Mouse (Mus musculus): ENCODE results near the gene Rd3.

Rd3 gene

DNA sequence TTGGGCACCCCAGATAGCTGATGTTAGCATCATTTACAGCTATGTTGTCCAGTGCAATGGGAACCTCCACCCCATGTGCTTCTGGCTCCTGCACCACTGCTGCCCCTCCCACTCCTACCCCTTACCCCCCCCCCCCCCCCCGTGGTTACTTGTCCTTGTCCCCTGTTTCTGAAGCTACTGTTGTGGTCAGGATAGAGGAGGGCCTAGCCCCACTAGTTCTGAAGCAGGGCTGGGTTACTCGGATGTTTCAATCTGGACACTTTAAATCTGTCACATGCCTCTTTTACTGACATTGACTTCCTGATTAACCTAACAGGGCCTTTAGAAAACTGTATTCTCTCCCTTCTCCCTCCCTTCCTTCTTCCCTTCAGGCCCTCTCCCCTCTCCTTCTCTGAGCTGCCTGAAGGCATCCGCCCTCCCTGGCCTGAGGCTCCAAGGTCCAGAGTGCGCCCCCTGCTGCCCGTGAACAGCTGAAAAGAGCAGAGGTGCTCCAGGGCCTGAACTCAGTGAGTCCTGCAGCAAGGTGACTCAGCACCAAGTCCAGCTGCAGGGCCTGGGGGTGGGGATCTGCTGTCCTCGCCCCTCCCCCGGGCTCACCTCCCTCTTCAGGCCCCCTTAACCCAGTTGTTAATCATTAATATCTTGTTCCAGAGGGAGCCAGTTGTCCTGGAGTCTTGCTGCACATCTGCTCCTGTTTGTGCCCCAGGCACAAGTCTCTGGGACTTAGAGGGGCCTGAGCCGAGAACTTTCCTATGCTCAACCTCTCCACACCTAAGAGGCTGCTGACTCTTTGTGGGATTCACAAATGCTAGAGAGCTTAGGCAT lies 13.0 kb upstream of the Rd3 start:
- peak; percentile 90 for DNase-seq (ENCODE audit: low spot score)

DNA sequence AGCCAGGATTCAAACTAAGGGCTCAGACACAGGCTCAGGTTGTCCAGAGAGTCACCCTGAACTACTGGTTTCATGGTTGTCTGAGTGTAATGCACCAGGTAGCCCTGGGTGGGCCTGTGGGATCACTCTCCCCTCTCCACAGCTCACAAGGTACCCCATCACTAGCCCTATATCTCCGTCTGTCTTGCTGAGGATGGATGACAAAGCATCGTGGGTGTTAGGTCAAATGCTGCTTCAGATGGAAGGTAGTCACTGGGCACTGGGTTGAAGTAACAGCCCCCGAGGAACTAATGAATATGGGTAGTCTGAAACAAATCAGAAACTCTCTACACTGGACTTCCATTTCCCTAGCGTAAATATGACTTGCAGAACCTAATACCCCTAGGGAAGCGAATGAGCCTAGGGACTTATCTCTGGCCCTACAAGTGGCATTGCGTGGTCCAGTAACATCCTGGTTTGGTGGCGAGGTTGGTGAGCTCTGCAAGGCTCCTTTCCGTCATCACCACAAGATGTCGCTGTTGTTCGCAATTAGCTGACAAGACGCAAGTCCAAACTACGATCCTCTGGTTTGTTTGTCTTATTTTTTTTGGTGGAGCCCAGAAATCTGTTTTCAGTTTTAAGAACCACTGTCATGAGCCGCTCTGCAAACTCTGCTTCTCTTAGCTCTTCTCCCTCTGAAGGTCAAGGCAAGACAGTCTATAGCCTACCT lies 12.2 kb upstream of the Rd3 start:
- DNase-seq (ENCODE audit: low spot score), result peak; percentile 91

DNA sequence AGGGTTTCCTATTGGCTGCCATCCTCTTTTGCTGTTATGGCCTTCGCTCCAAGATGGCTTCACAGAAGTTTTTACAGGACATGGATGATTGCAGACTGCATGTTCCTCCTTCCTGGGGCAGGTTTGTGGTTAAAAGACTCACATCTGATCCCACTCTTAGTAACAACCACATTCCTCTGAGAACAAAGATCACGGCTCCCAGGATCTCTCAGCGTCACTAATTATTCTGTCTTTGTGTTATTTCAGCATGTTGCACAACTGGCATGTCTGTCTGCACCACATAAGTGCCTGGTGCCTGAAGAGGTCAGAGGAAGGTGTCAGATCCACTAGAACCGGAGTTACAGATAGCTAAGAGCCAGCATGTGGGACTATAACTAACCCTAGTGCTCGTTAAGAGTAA lies 7.2 kb upstream of the Rd3 start:
- DNase-seq (ENCODE audit: low spot score), result no peak

DNA sequence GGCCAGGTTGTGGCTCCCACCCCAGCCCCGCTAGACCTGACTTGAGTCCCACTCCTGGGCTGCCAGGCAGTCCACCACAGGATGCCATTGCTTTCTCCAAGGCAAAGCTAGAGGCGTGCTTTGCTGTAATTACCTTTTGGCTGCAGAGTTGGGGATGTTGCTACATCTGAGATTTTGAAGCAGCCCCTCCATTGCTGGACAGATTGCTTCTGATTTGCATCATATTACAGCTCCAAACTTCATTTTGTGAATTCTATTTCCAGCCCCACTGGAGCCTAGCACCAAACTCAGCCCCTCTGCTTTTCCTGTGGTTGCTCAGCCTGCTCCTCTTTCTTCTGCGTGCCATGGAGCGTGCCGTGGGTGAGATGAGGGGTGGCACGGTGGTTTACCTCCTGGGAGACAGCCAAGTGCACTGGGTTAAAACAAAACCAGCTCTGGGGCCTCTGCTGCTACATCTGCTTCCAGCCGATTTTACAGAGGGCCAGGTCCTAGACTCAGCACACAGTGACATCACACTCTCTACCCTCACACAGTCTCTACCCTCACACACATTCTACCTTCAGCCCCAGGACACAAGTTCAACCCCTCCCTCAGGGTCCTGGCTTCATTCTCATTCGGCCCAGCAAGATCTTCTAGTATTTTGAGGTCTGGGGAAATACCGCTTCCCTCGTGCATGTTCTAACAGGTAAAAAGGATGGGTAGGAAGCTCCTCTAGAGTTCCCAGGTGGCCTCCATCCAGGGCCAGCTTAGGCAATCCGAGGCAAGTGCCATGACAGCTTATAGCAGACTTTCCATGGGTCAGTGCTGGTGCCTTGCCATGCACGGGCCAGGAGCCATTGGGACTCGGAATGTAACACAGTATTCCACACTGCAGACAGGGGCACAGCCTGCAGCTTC lies 2.4 kb upstream of the Rd3 start:
- DNase-seq (ENCODE audit: low spot score), result no peak

DNA sequence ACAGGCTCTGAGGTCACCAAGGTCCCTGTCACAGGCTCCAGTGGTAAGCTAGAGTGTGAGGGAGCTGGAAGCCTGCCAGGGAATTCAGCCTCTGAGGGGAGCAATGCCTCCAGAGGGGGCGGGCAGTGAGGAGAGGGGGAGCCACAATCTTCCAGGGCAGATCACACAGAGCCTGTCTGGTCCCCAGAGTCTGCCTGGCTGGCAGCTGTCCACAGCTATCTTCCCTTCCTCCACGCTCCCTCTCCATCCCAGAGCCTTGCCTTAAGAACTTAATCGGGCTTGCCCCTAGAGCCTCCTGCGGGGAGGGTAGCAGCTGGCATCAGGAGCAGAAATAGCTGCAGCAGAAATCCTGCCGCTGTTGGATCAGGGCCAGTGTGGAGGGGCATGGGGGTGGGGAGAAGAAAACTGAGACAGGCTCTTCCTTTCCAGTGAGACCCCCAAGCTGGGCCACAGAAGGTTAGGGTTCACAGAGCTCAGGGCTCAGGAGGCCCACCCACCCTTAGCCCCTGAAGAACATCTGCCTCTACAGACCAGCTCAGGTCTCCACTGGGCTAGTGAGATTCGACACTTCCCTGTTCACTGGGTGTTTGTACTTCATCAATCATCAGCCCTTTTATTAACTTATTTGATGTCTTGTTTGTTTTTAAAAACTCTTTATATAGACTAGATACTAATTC lies 4.4 kb downstream of the Rd3 start:
- DNase-seq (ENCODE audit: low spot score), result peak; percentile 87

DNA sequence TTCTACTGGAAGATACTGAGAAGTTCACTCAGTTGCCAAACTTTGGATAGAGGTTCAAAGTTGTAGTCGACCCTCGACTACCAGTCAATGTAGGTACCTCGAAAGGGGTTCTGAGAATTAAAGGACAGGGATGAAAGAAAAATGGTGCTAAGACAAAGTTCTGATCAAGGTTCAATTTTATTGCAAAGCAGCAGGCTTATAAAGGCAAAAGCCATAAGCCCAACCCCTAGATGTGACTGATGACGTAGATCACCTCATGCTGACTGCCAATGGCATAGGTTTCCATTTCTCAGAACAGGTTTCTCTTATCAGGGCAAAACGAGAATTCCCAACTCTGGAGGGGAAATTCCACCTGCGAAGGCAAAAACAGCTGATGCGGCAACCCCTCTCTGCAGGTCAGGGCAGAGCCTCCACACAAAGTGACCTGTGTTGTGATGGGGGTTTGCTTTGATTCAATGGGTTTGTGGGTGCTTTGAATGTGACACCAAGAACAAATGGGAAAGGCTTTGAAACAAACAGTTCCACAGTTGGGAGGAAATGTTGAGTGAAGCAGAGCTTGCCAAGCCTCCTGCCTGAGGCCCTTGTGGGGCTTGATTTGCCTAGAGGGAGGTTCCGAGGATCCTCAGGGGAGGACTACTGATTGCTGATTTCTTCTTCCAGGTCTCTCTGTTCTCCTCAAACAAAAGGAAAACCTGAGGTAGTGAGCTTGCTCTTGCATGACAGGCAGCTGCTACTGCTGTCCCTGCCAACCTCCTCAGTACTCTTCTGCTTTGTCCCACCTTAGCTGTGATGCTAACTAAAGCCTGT lies 9.7 kb downstream of the Rd3 start:
- DNase-seq (ENCODE audit: low spot score), result no peak

DNA sequence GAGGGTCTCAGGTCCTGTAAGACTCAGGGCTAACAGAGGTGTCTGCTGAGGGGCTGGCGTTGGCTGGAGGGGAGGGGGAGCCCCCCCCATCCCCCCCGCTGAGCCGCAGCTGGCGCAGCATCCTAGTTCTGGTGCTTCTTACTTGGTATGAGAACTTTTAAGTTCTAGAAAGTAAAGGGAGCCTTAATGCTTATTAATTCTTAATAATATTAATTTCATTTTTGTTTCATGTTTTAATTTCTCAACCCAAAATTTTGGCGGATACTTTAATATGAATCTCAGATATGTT lies 10.3 kb downstream of the Rd3 start:
- no peak for DNase-seq (ENCODE audit: low spot score)

DNA sequence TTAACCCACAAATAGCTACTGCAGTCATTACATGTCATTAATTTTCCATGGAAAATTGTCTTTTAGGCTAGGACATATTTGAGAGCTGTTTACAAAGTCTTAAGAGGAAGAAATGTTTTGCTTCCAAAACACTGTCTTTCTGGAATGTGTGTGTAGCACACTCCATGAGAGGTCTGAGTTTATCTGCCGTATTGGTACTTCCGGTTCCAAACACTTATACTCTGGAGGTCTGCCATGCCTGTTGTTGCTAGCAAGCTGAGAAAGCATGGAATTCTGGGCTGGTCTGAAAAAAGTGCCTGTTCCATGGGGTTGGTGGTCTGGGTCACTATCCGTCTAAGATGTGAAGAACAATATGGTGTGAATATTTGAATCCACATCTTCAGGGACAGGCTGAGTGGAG lies 11.5 kb downstream of the Rd3 start:
- DNase-seq (ENCODE audit: low spot score), result no peak

DNA sequence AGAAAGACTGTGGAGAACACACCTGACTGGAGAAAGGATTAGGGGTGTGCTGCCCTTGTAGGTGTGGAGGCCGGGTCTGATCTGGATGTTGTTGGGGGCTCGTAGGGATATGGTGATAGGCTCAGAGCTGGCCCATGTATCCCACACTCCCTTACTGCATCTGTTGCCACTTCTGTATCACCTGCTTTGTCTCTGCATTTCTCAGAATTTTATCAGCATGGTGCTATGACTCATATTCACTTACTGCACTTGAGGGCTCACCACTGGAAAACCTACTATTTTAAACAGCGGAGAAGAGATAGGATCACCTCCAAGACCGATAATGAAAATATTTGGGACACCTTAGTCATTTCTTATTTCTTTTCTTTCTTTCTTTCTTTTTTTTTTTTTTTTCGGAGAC lies 11.9 kb downstream of the Rd3 start:
- DNase-seq (ENCODE audit: low spot score), result no peak

DNA sequence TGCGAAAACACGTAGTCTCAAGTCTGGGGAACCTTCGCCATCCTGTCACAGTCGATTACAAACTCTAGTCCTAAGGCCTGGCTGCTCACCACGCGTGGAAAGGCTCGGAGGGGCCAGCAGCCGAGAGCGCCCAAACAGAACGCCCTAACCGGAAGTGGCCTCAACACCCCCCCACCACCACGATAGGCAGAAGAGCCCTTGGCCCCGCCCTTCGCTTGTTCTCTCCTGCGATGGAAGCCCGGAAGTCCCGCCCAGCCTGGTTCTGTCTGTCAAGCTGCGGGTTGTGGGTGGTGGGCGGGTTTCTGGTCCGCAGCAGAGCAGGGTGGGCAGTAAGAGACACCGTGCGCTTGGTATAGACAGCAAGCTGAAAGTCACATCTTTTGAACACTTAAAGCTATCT lies 12.8 kb downstream of the Rd3 start:
- peak; percentile 95 for DNase-seq (ENCODE audit: low spot score)

DNA sequence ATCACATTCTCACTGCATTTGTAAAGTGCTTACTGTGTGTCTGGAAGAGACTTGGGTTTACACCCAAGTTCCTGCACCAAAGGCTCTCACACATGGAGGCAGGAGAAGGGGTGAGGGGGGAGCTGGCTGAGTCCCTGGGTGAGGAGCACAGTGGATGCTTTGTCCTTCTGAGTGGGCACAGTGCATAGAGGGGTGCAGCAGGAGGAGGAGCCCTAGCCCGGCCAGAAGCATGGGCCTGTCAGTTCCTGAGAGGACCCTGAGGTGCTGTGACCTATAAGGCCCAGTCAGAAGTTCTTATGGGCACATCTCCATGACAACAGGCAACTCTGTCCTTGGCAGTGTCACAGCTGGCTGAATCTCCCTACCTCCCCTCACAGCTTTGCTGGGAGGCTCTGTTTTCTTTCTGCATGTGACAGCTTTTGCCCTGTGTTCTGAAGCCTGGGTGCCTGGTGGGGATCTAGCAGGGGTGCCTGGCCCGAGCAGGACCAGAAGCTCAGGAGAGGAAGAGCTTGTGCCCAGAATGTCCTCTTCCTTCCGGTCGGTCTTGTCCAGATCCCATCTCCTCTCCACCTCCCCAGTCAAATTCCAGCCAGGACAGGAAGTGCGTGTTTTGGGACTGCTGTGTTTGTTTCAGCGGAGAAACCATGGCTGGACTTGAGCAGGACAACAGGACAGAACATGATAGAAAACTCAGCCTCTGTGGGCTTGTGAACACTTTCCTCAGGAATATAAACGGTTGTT lies 15.0 kb downstream of the Rd3 start:
- peak; percentile 66 for DNase-seq (ENCODE audit: low spot score)

DNA sequence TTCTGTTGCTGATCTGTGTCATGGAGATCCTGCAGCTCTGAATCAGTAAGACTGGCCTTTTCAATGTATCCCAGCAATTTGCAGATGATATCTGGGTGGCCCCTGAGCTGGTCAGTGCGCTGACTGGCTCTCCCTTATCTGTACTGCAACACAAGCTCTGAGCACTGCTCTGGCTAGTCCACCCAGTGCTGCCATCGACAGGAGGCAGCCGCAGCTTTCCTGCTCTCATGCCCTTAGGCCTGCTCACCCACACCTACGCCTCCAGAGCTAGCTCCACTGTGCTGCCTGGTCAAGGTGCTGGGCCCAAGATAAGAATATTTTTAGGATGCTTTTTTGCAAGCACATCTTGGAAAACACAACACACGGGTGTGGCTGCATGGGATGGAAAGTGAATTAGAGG lies 17.3 kb downstream of the Rd3 start:
- DNase-seq (ENCODE audit: low spot score), result no peak

DNA sequence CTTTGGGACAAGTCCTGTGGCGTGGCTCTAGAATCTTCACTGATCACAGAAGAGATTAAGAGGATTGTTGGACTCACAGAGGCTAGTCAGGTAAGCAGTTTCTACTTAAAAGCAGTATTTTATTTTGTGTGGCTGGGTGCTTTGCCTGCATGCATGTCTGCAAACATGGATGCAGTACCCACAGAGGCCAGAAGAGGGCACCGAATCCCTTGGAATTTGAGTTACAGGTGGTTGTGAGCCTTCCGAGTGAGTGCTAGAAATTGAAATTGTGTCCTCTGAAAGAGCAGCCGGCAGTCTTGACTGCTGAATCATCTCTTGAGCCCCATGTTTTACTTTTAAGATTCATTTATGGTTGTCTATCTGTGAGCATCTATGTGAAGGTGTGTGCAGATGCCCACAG lies 18.3 kb downstream of the Rd3 start:
- DNase-seq (ENCODE audit: low spot score), result peak; percentile 53

DNA sequence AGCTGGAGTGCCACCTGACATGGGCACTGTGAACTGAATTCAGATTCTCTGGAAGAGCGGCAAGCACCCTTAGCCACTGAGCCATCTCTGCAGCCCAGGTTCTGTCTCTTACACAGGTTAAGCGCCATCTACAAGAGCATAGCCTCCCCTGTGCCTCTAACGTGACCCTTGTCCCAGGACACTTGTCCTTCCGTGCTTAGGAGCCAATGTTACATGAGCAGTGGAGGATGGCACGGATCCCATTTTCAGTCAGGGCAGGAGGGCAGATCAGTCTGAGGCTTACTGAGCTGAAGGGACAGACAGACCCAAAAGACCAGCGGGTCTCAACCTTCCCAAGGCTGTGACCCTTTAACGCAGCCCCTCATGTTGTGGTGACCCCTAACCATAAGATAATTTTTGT lies 18.7 kb downstream of the Rd3 start:
- DNase-seq (ENCODE audit: low spot score), result no peak

DNA sequence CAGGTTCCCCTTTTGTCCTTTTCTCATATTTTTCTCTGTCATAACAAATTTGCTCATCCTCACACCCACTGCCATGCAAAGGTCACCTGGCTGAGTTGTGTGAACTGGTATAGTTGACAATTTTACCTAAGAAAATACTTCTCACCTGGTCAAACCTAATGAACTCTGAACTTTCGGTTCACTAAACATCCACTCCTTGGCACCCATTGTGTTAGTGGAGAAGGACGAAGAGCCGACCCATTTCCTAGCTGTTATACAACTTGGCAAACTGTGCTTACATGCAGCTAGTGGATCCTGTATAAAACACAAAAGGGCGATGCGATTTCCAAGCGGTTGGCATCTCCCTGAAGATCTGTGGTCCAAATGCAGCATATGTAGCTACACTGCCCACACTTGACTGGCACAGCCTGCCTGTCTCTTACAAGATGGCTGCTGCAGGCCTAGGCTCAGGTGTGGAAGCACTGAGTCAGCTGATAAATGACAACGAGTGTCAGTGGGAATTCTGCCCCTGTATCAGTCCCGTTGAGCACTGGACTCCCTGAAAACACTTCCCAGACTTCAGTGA lies 19.5 kb downstream of the Rd3 start:
- DNase-seq (ENCODE audit: low spot score), result no peak

DNA sequence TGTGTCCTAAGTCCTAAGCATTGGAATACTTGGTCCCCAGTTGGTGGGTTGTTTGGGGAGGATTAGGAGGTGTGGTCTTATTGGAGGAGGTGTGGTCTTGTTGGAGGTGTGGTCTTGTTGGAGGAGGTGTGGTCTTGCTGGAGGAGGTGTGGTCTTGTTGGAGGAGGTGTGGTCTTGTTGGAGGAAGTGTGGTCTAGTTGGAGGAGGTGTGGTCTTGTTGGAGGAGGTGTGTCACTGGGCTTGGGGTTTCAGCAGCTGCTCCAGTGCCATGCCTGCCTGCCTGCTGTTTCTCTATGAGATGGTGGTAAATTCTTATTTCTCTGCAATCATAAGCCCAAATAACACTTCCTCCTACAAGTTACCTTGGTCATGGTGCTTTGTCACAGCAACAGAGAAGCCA lies 21.9 kb downstream of the Rd3 start:
- no peak for DNase-seq (ENCODE audit: low spot score)
